Mouse (Mus musculus) liver, embryonic 14 days (tissue): ENCODE measurements around the gene Pcp2. TPM values are rescaled to one million over a fixed set of nuclear protein-coding genes. Genes with fewer than 3 reads are reported as not detected.

ENCODE experiments used
- polyA plus RNA-seq: library from polyadenylated mRNA; depleted of rRNA; stranded (reverse); fragments of >200 nt; gene quantifications from 2 replicates; pipeline ENCODE4 v1.2.3, GENCODE M21; 2012; rRNA removed

Gene Pcp2
- polyA plus RNA-seq: not detected in 2 replicates

GRCm38 (mm10) chr8:3625445-3625844 is at the start of gene Pcp2:
Gene Pcp2, minus strand, starts transcription at chr8:3625545.

DNA sequence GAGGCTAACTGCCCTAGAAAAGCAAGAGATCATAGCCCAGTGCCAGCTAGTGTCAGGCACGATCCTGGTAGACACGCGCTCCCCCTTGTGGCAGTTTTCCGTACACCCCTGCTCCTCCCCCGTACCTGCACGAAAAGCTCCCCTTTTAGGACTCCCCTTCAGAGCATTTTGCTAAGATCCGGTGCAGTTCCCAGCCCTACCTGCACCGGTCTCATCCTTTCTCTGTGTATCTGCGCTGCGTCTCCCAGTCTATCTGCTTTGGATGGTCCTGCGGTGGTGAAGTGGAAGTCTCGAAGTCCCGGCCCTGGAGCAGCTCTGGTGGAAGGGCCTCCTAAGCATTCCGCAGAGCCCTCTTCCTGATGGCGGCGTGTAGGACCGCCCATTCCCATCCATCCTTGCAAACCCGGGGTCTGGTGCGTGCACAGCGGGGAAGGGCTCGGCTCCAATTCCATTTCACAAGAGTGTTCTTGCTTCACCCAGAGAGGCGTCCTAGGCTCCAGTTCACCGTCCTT is 46.7 kb upstream of the Pcp2 start, which contains the start of gene Fcor:
TSS of gene Fcor (minus strand) at position 383 of the 512 bp plus-strand sequence.

DNA sequence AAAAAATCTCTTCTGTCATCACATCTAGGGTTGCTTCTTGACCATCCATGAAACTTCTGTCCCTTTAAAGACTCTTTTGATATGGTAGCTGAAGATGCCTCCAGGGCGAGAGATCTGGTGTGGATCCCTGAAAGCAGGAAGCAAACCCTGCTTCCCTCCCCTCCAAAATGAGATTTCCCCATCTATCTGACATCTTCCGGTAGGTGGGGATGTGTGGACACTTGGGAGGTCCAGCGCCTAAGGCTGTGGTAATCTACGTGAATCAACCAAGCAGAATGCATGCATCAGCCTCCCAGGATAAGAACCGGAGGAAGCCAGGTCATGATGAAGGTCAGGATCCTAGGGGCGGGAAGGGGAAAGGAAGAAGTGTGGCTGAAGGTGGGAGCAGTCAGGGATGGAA is 40.2 kb upstream of the Pcp2 start, which contains the start of gene Mcemp1:
TSS of gene Mcemp1 (plus strand) at position 248 of the 400 bp plus-strand sequence.

DNA sequence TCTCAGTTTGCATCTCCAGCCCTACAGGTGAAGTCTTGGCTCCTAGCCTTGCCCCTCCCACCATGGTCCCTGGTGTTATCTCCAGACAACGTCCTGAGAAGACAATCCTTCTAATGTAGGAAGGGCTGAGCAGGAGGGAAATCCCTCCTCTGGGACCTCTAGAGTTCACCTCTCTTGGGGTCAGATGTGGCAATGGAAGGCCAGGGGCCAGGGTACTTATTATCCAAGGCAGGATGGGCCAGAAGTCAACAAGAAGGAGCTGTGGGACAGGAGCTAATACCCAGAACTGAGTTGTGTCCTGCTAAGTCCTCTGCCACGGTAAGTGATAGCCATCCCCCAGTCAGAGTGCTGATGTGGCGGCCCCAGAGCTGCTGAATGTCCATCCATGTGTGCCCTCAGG is 30.2 kb upstream of the Pcp2 start, which contains the start of gene Retn:
TSS of gene Retn (plus strand) at position 245 of the 400 bp plus-strand sequence.

DNA sequence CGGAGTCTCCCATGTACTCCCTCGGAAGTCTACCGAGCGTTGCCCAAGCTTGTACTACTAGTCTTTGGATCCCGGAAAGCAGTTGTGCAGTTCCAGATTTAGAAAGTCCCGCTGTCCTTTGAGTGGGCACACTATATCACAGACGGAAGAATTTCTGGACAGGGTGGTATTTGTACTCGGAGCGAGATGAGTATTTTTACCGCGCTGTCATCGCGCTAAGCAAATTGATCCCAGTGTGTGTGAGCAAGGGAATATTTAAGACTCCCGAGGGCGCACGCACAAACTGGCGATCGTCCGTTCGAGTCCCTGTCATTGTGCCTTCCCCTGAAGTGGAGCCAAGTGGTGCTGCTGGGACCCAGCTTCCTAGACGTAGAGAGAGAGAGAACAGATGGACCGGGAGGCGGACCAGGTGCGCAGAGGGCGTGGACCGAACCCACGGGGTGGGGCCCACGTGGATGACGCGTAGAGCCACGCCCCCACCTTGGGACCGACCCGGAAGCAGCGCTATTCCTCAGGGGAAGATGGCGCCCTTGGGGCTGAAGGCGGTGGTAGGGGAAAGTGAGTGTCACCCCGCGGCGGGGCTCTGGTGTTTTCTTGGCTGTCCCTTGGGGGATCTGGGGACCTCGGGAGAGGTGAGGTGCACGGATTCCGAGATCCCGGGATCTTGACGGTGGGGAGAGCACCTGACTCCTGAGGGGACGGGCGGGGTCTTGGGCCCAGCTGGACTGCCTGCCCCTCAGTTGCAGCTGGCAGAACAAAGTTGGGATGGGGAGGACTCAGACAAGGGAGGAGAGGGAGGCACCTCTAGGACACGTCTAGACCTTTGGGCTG is 5.5 kb upstream of the Pcp2 start, which contains the start of gene Stxbp2:
TSS of gene Stxbp2 (plus strand) at position 309 of the 831 bp plus-strand sequence.

DNA sequence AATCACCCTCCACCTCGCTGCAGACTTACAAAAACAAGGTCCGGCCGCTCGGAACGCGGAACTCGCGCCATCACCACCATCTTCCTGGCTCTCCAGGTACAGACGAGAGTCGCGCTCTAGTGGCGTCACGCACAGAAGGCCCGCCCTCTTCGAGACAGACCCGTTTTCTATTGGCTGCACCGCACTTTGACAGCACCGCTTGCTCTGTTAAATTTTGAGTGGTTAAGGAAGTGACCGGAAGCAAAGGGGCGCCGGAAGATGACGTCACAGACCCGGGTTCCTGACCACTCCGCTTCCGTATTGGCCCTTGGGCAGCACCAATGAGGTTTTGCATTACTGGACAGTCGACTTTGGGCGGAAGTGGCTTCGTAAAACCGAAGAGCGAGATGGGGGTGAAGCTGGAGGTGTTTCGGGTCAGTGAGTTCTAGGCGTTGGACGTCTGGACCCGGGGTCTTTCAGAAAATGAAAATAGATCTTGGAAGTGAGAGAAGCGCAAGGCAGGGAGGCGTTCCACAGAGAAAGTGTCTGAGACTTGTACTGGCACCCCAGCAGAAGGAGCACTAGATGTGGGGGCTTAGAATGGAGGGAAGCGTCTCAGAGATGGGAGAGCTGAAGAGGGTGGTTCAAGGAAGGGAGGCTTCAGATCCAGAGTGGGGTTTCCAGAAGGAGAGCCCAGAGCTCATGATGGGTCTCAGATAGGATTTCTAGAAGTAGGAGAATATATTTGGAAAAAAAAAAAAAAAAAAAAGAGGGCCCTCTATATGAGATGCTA is 4.0 kb downstream of the Pcp2 start, which contains the start of the genes Xab2 and Pet100:
TSS of gene Xab2 (minus strand) at position 118 of the 772 bp plus-strand sequence.
TSS of gene Pet100 (plus strand) at position 350 of the 772 bp plus-strand sequence.

GRCm38 (mm10) chr8:3586993-3587390 is 38.4 kb downstream of the Pcp2 start, which contains the start of gene Camsap3:
Gene Camsap3, plus strand, starts transcription at chr8:3587293.

Other genes with a start within 250 kb of the Pcp2 start
- 3.1 and 3.4 TPM in 2 replicates for gene Arhgef18, start 232.5 kb downstream of the Pcp2 start, polyA plus RNA-seq
- 2.6 and 2.8 TPM in 2 replicates for gene Pex11g, start 157.9 kb downstream of the Pcp2 start, polyA plus RNA-seq
- gene Tex45, start 154.7 kb downstream of the Pcp2 start, polyA plus RNA-seq: 0.02 TPM in 1 of 2 replicates, not detected in the other
- gene Zfp358, start 132.4 kb downstream of the Pcp2 start, polyA plus RNA-seq: 4.3 and 4.4 TPM in 2 replicates
- gene Mcoln1, start 125.1 kb downstream of the Pcp2 start, polyA plus RNA-seq: 23.0 and 25.9 TPM in 2 replicates
- 12.1 and 13.4 TPM in 2 replicates for gene Pnpla6, start 110.2 kb downstream of the Pcp2 start, polyA plus RNA-seq
- 2.6 and 3.3 TPM in 2 replicates for gene C330021F23Rik, start 57.6 kb downstream of the Pcp2 start, polyA plus RNA-seq
- gene Camsap3, start 38.3 kb downstream of the Pcp2 start, polyA plus RNA-seq: 2.4 and 2.6 TPM in 2 replicates
- 25.8 and 27.8 TPM in 2 replicates for gene Xab2, start 4.2 kb downstream of the Pcp2 start, polyA plus RNA-seq
- gene Pet100, start 4.0 kb downstream of the Pcp2 start, polyA plus RNA-seq: 32.5 and 36.6 TPM in 2 replicates
- gene Stxbp2, start 5.4 kb upstream of the Pcp2 start, polyA plus RNA-seq: 46.1 and 55.2 TPM in 2 replicates
- gene Retn, start 30.2 kb upstream of the Pcp2 start, polyA plus RNA-seq: 0.03 TPM in 1 of 2 replicates, not detected in the other
- 1.2 and 1.8 TPM in 2 replicates for gene Mcemp1, start 40.2 kb upstream of the Pcp2 start, polyA plus RNA-seq
- gene Fcor, start 46.8 kb upstream of the Pcp2 start, polyA plus RNA-seq: 1.7 and 2.2 TPM in 2 replicates
- 12.6 and 13.2 TPM in 2 replicates for gene Trappc5, start 50.8 kb upstream of the Pcp2 start, polyA plus RNA-seq
- not detected in 2 replicates for gene Fcer2a, start 68.6 kb upstream of the Pcp2 start, polyA plus RNA-seq
- gene Clec4g, start 95.1 kb upstream of the Pcp2 start, polyA plus RNA-seq: 3.0 and 3.5 TPM in 2 replicates
- gene Cd209a, start 123.4 kb upstream of the Pcp2 start, polyA plus RNA-seq: 0.06 and 0.07 TPM in 2 replicates
- gene Cd209e, start 228.8 kb upstream of the Pcp2 start, polyA plus RNA-seq: not detected in 2 replicates